Mouse (Mus musculus) neural tube, embryonic 12.5 days (tissue): ENCODE results near the gene Nat8l. TPM values are rescaled to one million over a fixed set of nuclear protein-coding genes. Genes with fewer than 3 reads are reported as not detected.
"Not testable (repeated sequence)": the region's sequence is repeated elsewhere in the genome, so short reads cannot be mapped to it uniquely, and the experiment has no call there.

Experiments
- ATAC-seq: fragments of 200-750 bp; cut with Nextera tagmentation; 2 replicates; pipeline ENCODE4 v1.8.0; 2017; ENCODE audit warnings: low read depth, mild to moderate bottlenecking, moderate TSS enrichment, moderate library complexity; ENCODE audit not compliant: low FRiP score
- H3K27ac ChIP-seq: fragments of 300-500 bp; sonication (generic); 2 replicates; pipeline ENCODE4 v1.5.1; 2016
- H3K27me3 ChIP-seq: fragments of 300-500 bp; sonication (generic); replicated peaks from 2 replicates; pipeline ENCODE4 v1.6.1; 2016; ENCODE audit warnings: mild to moderate bottlenecking
- H3K36me3 ChIP-seq: fragments of 300-500 bp; sonication (generic); 2 replicates; pipeline ENCODE4 v1.6.1; 2016; ENCODE audit warnings: mild to moderate bottlenecking
- H3K4me1 ChIP-seq: fragments of 300-500 bp; sonication (generic); 2 replicates; pipeline ENCODE4 v1.6.1; 2016
- H3K4me2 ChIP-seq: fragments of 300-500 bp; sonication (generic); replicated peaks from 2 replicates; pipeline ENCODE4 v1.6.1; 2016; ENCODE audit warnings: mild to moderate bottlenecking
- H3K4me3 ChIP-seq: fragments of 300-500 bp; sonication (generic); 2 replicates; pipeline ENCODE4 v1.5.1; 2016
- H3K9ac ChIP-seq: fragments of 300-500 bp; sonication (generic); 2 replicates; pipeline ENCODE4 v1.6.1; 2016; ENCODE audit warnings: mild to moderate bottlenecking
- H3K9me3 ChIP-seq: fragments of 300-500 bp; sonication (generic); 2 replicates; pipeline ENCODE4 v1.6.1; 2016; ENCODE audit warnings: mild to moderate bottlenecking
- WGBS: fragments of 180-500 bp; shearing (Covaris S2); methylation state at CpG from one replicate; pipeline ENCODE4 v1.1.7; 2016; 5-methylcytosine and 5-hydroxymethylcytosine counted together
- polyA plus RNA-seq: library from polyadenylated mRNA; unstranded; fragments of >200 nt; fragmentation: Nextera tagmentation; extraction: Ambion mirVana; gene quantifications from 2 replicates; pipeline ENCODE4 v1.2.1, GENCODE M21; 2016

Gene Nat8l
- polyA plus RNA-seq: 3.7 and 4.1 TPM in 2 replicates

GRCm38 (mm10) chr5:33995843-33996693 is at the start of gene Nat8l:
Gene Nat8l (plus strand): TSS chr5:33995984.
- Histone ChIP-seq H3K27ac (peak within 1 kb of the TSS; percentile 93), H3K4me1 (peaks cover 42% of the 10 kb centered on the region), H3K27me3 (peaks cover 23% of the 10 kb centered on the region), H3K9ac (peak within 1 kb of the TSS; percentile 83), H3K9me3 (no peaks in the 10 kb centered on the region), H3K36me3 (peaks cover 5% of the 10 kb centered on the region; the same call in 1 of the 2 replicates), H3K4me2 (peak within 1 kb of the TSS; percentile 83), H3K4me3 (peak within 1 kb of the TSS; percentile 80)
- ATAC-seq: peak; percentile 88
- WGBS: under 1% methylated on average over 90 of the region's 90 CpGs

DNA sequence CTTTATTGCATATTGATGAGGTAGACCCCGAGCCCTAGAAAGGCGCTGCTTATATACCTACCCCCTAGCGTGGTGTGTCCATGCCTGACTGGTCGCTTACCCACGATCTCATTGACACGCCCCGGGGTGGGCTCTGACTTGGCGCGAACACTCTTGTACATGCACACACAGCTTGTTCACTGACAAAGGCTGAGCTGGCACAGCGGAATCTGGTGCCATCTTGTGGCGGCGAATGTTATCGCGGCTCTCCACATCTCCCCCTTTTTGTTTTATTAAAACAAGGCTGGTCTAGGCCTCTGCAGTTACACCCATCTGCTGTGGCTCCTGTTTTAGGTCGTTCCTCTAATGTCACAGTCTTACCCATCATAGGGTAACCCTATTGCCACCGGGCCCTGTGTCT is 48.7 kb upstream of the Nat8l start:
- not testable (repeated sequence) for H3K36me3 ChIP-seq, H3K27me3 ChIP-seq, H3K27ac ChIP-seq, H3K4me3 ChIP-seq, H3K4me2 ChIP-seq, H3K4me1 ChIP-seq, H3K9ac ChIP-seq, ATAC-seq
- WGBS: 85% methylated on average over 16 of the region's 16 CpGs
- H3K9me3 ChIP-seq: 0 out of 2 replicates have a peak, but pooled peaks cover 12% of the 10 kb centered on the region

DNA sequence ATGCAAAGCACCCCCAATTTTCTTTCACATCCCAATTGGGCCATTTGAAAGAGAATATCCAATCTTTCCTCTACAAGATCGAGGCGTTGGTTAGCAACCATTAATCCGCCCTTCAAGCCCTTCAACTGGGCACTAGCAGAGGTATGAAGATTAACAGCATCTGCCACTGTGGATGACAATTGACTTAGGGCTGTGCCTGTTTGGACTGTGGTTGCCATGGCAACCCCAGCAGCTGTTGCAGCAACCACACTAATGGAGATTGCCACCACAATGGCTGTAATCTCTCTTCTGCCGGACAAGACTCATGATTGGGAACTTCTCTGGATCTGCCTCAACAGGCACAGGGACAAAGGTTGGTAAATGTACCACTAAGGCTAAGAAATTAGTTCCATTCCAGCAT is 47.5 kb upstream of the Nat8l start:
- Histone ChIP-seq H3K4me2 (no peak overlapping the region), H3K27ac (no peak overlapping the region), H3K27me3 (no peaks in the 10 kb centered on the region), H3K4me3 (no peak overlapping the region), H3K4me1 (no peaks in the 10 kb centered on the region), H3K9me3 (peaks cover 15% of the 10 kb centered on the region; the same call in 1 of the 2 replicates), H3K9ac (no peak overlapping the region), H3K36me3 (no peaks in the 10 kb centered on the region)
- no peak for ATAC-seq
- WGBS: 62% methylated on average over 4 of the region's 4 CpGs

DNA sequence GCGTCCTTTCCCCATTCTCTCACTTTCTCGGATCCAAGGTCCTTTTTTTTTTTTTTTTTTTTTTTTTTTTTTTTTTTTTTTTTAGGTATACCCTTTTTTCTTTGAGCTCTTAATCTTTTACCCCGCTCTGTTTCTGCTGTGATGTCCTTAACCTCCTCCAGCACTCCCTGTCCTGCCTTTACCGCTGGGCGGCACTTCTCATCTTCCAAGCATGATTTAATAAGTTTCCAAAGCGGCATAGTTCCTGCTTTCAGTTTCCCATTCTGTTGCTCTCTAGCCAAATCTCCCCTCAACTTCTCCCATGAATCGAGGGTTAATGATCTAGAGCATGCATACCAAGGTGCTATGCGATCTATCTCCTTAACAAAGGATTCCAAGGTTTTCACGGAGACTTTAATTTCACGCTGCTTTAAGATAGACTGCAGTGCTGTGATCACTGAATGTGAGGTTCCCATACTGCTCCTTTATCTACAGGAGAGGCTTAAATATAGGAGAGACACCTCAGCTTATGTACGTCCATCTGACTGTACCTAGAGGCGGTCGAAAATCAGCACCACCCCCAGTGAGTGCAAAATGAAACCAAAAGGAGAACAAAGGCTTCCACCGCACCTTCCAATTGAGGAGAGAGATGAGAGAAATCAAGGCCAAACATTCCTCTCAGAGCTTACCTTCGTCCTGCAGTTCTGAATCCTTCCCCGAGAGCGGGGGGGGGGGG is 42.2 kb upstream of the Nat8l start:
- Histone ChIP-seq H3K36me3 (no peaks in the 10 kb centered on the region), H3K4me2 (no peak overlapping the region), H3K27ac (no peak overlapping the region), H3K27me3 (no peaks in the 10 kb centered on the region), H3K4me3 (no peak overlapping the region), H3K9me3 (peaks cover 22% of the 10 kb centered on the region; the same call in 1 of the 2 replicates), H3K4me1 (no peaks in the 10 kb centered on the region), H3K9ac (no peak overlapping the region)
- no peak for ATAC-seq
- 84% methylated on average over 17 of the region's 17 CpGs for whole genome bisulfite sequencing

GRCm38 (mm10) chr5:33954354-33954753 is 41.4 kb upstream of the Nat8l start:
- no peak overlapping the region for H3K27ac ChIP-seq
- H3K4me3 ChIP-seq: no peak overlapping the region
- H3K9ac ChIP-seq: no peak overlapping the region
- no peaks in the 10 kb centered on the region for H3K36me3 ChIP-seq
- 0 out of 2 replicates have a peak, but pooled peaks have one; percentile 58 for ATAC-seq
- peaks cover 27% of the 10 kb centered on the region; the same call in 1 of the 2 replicates for H3K9me3 ChIP-seq
- H3K4me1 ChIP-seq: no peaks in the 10 kb centered on the region
- WGBS: 31% methylated on average over 10 of the region's 10 CpGs
- H3K27me3 ChIP-seq: no peaks in the 10 kb centered on the region
- no peak overlapping the region for H3K4me2 ChIP-seq

DNA sequence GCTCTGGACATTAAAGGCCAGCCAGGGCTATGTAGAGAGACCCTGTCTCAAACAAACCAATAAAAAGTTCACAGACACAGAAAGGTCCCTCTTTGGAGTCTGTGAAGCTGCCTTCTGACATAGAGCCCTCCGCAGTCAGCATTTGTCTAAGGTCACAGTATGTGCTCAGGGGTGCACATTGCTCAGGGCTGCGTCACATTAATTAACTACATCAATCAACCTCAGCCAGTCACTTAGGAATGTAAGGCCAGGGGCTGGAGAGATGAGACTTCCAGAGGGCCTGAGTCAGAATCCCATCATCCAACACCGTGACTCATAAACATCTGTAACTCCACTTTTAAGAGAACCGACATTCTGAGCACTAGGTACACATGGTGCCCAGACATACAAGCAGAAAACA is 39.9 kb upstream of the Nat8l start:
- 78% methylated on average over 4 of the region's 4 CpGs for WGBS
- Histone ChIP-seq H3K27ac (no peak overlapping the region), H3K36me3 (no peaks in the 10 kb centered on the region), H3K4me3 (no peak overlapping the region), H3K9me3 (peaks cover 27% of the 10 kb centered on the region; the same call in 1 of the 2 replicates), H3K9ac (no peak overlapping the region), H3K4me2 (no peak overlapping the region), H3K27me3 (no peaks in the 10 kb centered on the region), H3K4me1 (no peaks in the 10 kb centered on the region)
- ATAC-seq: no peak

GRCm38 (mm10) chr5:33959382-33959781 is 36.4 kb upstream of the Nat8l start:
- H3K9ac ChIP-seq: no peak overlapping the region
- no peak overlapping the region for H3K4me2 ChIP-seq
- H3K9me3 ChIP-seq: peaks cover 15% of the 10 kb centered on the region; the same call in 1 of the 2 replicates
- no peaks in the 10 kb centered on the region for H3K4me1 ChIP-seq
- H3K36me3 ChIP-seq: no peaks in the 10 kb centered on the region
- H3K4me3 ChIP-seq: no peak overlapping the region
- no peaks in the 10 kb centered on the region for H3K27me3 ChIP-seq
- no peak for ATAC-seq
- 87% methylated on average over 4 of the region's 4 CpGs for WGBS
- no peak overlapping the region for H3K27ac ChIP-seq

DNA sequence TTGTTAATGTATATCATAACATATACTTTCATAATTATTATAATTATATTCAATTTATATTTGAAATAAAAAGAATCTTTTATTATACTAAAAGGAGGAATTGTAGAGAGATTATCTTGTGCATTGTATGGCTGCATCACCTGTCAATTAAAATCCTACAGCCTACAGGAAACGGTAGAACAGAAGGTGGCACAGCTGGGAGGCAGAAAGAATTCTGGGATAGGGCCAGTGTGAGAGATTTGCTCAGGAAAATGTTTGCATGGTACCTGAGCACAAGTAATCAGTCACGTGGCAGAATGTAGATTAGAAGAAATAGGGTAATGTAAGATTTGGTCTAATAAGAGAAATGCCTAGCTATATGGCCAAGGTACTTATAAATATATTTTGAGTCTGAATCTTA is 21.0 kb upstream of the Nat8l start:
- Histone ChIP-seq H3K9ac (no peak overlapping the region), H3K4me2 (no peak overlapping the region), H3K27me3 (no peaks in the 10 kb centered on the region), H3K9me3 (no peaks in the 10 kb centered on the region), H3K4me1 (no peaks in the 10 kb centered on the region), H3K27ac (no peak overlapping the region), H3K4me3 (no peak overlapping the region), H3K36me3 (no peaks in the 10 kb centered on the region)
- ATAC-seq: no peak
- 65% methylated on average over 2 of the region's 2 CpGs for WGBS

GRCm38 (mm10) chr5:33976267-33976666 is 19.5 kb upstream of the Nat8l start:
- no peak for ATAC-seq
- Histone ChIP-seq H3K9ac (no peak overlapping the region), H3K27me3 (no peaks in the 10 kb centered on the region), H3K27ac (no peak overlapping the region), H3K36me3 (no peaks in the 10 kb centered on the region; the same call in 1 of the 2 replicates), H3K4me2 (no peak overlapping the region), H3K4me1 (no peaks in the 10 kb centered on the region; the same call in 1 of the 2 replicates), H3K4me3 (no peak overlapping the region), H3K9me3 (no peaks in the 10 kb centered on the region)
- 50% methylated on average over 3 of the region's 3 CpGs for WGBS

DNA sequence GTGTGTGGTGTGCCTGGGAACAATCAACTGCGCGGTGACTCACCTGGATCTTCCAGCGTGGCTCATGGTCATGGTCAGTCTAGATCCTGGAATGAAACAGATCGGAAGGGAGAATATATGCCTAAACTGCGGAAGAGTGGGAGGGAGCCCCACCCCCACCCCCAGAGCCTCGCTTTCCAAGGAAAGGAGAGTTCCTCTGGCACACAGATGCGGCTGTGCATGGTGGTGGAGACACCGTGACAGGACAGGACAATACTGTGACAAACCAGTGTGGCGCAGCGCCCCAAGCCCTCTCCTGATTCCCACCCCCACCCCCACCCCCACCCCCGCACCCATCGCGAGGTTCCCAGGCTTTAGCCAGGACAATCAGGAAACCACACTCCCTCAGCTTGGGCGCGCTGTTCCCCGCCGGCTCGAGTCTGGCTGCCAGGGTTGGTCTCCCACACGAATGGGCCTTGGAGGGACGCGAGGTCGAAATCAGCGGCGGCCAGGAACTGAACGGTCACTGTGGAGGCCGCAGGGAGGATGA is 13.0 kb upstream of the Nat8l start:
- peak overlapping the region; percentile 74; the same call in 1 of the 2 replicates for H3K27ac ChIP-seq
- H3K4me1 ChIP-seq: peaks cover 21% of the 10 kb centered on the region
- peak overlapping the region; percentile 91 for H3K4me3 ChIP-seq
- 4% methylated on average over 26 of the region's 26 CpGs for WGBS
- H3K9me3 ChIP-seq: no peaks in the 10 kb centered on the region
- no peaks in the 10 kb centered on the region for H3K27me3 ChIP-seq
- H3K36me3 ChIP-seq: peaks cover 11% of the 10 kb centered on the region; the same call in 1 of the 2 replicates
- peak; percentile 57 for ATAC-seq
- H3K9ac ChIP-seq: peak overlapping the region; percentile 92
- H3K4me2 ChIP-seq: peak overlapping the region; percentile 85

GRCm38 (mm10) chr5:33983309-33984121 is 12.3 kb upstream of the Nat8l start, which contains the start of gene Gm1673:
Gene Gm1673 (plus strand): TSS chr5:33983433.
- under 1% methylated on average over 88 of the region's 88 CpGs for WGBS
- no peaks in the 10 kb centered on the region for H3K9me3 ChIP-seq
- peak; percentile 89 for ATAC-seq

More at GRCm38 (mm10) chr5:33983309-33984121, 12.3 kb upstream of the Nat8l start, which contains the start of gene Gm1673:
- Histone ChIP-seq H3K4me2 (peak within 1 kb of the TSS; percentile 85), H3K36me3 (peaks cover 11% of the 10 kb centered on the region; the same call in 1 of the 2 replicates), H3K27ac (peak within 1 kb of the TSS; percentile 74), H3K4me3 (peak within 1 kb of the TSS; percentile 91), H3K27me3 (no peaks in the 10 kb centered on the region), H3K9ac (peak within 1 kb of the TSS; percentile 92), H3K4me1 (peaks cover 21% of the 10 kb centered on the region)
